Mouse (Mus musculus) telencephalon, adult 2 months (tissue): ENCODE results near the gene Wipf2.

Experiments used
- DNase-seq: peaks from one replicate; pipeline ENCODE4 v3.0.0-alpha.2; 2011; ENCODE audit warnings: low read depth, low spot score

The Wipf2 gene

DNA sequence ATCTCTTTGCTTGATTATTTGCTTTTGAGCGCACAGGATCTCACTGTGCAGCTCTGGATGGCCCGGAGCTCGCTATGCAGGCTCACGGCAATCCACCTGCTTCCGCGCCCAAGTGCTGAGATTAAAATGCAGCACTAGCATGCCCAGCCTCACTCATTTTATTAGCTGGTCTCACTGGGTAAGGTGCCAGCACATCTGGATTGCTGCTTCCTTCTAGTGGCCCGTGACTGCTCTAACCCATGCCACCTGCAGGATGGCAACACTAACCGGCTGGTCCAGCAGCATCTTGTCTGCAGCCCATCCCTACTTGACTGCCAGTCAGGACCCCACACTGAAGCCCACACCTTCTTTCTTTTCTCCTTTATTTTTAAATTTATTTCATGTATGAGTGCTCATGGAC lies 9.3 kb upstream of the Wipf2 start:
- no peak for DNase-seq

DNA sequence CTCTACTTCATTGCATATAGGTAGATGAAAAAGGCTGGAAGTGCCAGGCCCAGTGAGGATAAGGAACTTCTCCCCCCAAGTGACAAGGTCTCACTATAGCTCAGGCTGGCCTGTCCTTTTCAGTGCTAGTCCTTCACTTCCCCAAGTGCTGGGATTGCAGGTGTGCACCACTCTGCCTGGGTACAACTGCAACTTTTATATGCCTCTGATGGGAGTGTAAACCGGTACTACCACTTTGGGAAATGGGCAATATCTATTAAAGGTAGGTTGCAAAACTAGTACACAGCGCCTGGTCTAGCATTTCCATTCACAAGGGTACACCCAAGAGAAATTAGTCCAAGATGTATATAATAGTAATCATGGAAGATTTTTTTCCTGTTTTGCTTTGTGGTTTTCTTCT lies 8.8 kb upstream of the Wipf2 start:
- DNase-seq = no peak

DNA sequence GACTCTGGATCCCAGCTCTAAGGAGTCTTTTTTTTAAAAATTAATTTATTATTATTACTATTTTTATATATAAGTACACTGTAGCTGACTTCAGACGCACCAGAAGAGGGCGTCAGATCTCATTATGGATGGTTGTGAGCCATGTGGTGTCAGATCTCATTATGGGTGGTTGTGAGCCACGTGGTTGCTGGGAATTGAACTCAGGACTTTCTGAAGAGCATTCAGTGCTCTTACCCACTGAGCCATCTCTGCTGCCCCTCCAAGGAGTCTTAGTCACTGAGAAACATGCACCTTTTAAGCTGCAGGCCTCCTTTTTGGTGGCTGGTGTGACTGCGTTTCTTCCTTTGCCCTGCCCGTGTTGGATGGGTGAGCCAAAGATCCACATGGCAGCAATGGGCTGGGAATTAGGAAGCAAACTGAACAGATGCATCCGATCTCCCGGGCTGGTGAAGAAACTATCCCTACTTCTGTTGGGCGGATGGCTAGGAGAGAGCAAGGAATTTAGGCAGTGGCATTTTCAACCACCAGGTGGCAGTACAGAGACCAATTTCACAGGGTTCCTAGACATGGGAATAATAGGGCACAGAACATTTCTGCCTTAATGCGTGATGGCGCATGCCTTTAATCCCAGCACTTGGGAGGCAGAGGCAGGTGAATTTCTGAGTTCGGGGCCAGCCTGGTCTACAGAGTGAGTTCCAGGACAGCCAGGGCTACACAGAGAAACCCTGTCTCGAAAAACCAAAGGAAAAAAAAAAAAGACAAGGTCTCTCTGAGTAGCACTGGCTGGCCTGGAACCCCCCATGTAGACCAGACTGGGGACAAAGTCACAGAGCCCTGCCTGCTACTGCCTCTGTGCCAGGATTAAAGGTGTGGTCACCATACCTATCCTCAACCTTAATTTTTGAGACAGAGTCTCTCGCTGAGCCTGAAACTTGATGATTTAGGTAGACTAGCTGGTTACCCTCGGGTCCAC lies 4.4 kb upstream of the Wipf2 start:
- DNase-seq = peak; percentile 63

- DNase-seq = peak; percentile 74
Measured at GRCm38 (mm10) chr11:98863751-98864429, 452 bp downstream of the Wipf2 start.

GRCm38 (mm10) chr11:98867293-98867692 lies 3.9 kb downstream of the Wipf2 start:
- DNase-seq = no peak

DNA sequence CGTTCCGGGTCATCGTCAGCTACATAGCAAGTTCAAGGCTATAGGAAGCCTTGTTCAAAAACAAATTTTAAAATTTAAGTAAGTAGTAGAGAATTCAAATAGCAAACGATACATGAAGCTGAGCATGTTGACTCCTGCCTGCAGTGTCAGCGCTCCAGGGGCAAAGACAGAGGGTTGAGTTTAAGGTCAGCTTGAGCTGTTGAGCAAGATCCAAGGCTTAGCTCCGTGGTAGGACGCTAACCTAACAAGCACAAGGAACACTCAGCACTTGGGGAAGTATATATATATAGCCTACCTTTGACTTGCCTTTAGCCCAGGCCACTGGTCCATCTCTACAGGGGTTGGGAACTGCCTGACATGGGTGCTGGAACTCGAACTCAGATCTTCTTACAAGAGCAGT lies 6.5 kb downstream of the Wipf2 start:
- DNase-seq = no peak

DNA sequence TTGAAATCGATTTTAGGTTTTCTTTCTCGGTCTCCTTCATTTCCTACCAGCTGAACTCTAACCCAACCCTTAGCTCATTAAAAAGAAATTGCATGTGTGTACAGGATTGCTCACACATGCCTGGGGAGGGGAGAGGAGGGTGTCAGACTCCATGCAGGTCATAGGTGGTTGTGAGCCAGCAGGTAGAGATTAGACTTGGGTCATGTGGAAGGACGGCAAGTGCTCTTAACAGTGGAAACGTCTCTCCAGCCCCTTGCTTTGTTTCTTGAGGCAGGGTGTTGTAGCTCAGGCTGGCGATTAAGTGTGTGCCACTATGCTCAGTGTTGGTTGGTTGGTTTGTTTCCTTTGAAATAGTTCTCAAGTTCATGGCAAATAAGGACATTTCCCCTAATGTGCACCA lies 7.4 kb downstream of the Wipf2 start:
- no peak for DNase-seq

DNA sequence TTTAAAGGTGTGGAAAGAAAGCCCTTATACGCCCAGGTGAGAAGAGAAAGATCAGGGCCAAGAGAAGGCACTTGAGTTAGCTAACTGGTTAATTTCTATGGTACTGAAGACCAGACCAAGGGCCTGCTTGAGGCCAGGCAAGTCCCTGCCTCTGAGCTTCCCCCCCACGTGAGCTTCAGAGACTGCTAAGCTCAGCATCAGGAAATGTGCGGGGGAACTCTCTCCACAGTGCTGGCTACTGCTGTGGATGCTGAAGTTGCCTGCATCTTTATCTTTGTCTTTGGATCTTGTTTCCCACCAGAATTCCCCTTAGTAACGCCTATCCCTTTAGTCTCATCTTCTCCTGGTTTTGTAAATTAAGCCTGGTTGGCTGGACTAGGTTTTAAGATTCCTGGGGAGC lies 8.0 kb downstream of the Wipf2 start:
- peak; percentile 55 for DNase-seq

GRCm38 (mm10) chr11:98872040-98872439 lies 8.6 kb downstream of the Wipf2 start:
- DNase-seq = peak; percentile 94

DNA sequence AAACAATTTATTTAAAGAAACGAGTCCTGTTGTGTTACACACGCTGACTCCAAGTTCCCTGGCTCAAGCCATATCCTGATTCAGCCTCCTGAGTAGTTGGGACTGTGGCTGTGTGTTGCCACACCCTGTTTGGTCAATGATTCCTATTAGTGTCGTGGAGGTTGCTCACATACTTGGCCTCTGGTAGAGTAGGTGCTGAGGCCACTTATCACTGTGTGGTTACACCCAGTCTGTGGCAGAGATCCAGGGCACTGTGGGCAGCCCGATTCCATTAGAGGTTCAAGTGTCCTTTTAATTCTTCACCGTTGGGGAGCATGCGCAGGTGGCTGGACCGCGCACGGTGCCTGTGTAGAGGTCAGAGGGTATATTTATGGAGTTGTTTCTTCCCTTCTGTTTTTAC lies 10.5 kb downstream of the Wipf2 start:
- no peak for DNase-seq

DNA sequence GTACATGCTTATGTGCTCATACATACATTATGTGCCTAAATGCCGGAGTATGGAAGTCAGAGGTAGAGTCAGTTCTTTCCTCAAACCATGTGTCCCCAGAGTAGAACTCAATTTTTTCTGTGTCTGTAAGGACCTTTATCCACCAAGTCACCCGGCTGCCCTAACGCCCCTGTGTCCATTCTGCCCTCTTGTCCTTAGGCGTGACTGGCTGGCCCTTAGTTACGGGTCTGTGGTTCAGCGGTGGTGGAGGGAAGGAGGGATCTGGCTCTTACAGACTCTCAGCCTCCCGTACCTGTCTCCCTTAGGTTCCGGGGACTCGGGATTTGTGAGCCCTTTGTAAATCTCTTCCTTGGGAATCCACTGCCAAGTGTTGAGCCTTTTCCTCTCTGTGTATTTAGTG lies 13.6 kb downstream of the Wipf2 start:
- DNase-seq = no peak

DNA sequence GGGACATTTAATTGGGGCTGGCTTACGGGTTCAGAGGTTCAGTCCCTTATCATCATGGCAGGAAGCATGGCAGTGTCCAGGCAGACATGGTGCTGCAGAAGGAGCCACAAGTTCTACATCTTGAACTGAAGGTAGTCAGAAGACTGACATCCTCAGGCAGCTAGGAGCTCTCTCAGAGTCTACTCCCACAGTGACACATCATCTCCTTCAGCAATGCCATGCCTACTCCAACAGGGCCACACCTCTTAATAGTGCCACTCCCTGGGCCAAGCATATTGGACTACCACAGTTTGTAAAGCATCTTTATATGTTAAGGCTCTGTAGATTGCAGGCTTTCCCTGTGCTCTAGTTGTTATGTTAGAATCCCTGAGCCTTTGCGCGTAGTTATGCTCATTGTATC lies 24.3 kb downstream of the Wipf2 start:
- DNase-seq = no peak

DNA sequence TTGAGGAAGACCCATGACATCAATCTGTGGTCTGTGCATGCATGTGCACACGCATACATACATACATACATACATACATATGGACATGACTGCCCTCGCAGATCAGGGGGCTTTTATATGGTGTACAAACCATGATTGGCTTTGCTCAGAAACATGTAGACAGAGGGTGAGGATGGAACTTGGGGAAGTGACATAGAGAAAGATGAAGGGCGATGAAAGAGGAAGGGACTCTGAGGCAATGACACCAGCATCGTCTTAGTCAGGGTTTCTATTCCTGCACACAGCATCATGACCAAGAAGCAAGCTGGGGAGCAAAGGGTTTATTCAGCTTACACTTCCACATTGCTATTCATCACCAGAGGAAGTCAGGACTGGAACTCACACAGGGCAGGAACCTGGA lies 25.6 kb downstream of the Wipf2 start:
- DNase-seq = no peak

DNA sequence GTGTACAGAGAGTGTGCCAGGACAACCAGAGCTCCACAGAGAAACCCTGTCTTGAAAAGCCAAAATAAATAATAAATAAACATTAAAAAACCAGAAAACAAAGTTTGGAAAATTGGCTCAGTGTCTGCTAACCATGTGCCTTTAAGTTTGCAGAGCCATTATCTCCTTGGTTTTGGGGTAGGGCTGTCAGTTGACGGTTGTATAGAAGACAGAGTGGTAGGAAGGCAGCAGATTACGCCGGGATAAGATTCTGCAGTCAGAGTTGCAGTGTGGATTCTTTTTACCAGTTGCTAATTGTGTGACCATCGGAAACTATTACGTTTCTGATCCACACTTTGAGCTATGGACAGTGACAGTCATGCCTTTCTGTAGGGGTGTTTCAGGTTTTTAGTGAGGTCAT lies 26.5 kb downstream of the Wipf2 start:
- DNase-seq = no peak

DNA sequence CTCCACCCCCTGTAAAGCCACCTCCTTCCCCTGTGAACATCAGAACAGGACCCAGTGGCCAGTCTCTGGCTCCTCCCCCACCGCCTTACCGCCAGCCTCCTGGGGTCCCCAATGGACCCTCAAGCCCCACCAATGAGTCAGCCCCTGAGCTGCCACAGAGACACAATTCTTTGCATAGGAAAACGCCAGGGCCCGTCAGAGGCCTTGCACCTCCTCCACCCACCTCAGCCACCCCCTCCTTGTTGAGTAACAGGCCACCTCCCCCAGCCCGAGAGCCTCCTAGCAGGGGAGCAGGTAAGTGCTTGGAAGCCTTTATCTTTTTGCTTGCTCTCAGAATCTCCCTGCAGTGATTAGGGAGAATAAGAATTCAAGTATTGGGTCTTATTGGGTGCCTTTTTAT lies 29.0 kb downstream of the Wipf2 start:
- no peak for DNase-seq

GRCm38 (mm10) chr11:98900529-98901125 lies 37.2 kb downstream of the Wipf2 start:
- DNase-seq = no peak

DNA sequence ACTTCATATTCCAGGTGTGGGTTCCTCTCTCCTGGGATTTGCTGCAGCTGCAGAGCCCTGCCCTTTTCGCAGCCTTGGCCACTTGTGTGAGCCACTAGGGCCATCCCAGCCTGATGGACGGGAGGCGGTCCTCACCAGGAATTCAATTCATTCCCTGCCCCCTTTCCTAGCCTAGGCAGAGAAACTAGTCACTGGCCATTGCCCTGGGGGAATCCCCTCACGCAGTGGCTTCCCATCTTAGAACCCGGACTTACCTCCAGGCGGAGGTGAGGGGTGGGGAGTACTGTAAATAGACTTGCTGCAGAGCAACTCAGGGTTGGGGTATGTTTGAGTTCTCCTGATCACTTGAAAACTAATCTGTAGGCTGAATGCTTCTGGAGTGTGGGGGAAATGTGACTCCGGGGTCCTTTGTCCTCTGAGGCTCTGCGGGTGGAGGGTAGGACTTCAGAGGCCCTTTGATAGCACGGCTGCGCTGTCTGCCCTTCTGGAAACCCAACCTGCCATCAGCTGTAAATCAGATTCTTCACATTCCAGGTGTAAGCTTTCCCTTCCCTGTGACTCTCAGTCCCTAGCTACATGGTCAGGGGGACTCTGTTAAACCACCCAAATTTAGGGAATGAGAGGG lies 39.3 kb downstream of the Wipf2 start:
- DNase-seq = no peak

GRCm38 (mm10) chr11:98904577-98904976 lies 41.1 kb downstream of the Wipf2 start:
- no peak for DNase-seq

- no peak for DNase-seq
Measured at GRCm38 (mm10) chr11:98905033-98905432, 41.6 kb downstream of the Wipf2 start.

GRCm38 (mm10) chr11:98905583-98905982 lies 42.1 kb downstream of the Wipf2 start:
- no peak for DNase-seq

DNA sequence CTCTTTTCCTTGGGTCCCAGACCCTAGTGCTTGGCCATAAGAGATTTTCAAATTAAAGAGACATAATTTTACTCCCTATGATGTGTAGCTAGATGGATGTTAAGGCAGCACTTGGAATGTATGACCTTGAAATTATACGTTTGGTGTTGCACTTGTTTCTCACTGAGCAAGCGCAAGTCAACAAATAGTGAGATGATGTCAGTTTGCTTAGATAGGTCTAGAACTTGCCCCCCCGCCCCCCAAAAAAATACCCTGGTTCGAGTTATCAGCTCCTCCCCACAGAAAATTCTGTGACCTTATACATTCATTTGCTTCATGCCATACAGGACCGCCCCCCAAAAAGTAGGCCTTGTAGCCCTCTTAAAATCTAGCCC lies 43.6 kb downstream of the Wipf2 start:
- DNase-seq = no peak
